Mouse (Mus musculus) heart, postnatal 36 days (tissue): ENCODE results near the gene Magt1. TPM values are rescaled to one million over a fixed set of nuclear protein-coding genes. Genes with fewer than 3 reads are reported as not detected.
A peak's percentile ranks its signal among the peaks of the same experiment; 100 is the strongest.
"Not testable (repeated sequence)": the region's sequence is repeated elsewhere in the genome, so short reads cannot be mapped to it uniquely, and the experiment has no call there.

Source experiments
- DNase-seq, 2 experiments: peaks; one replicate each; pipeline ENCODE4 v3.0.0; 2021 to 2022
- intact Hi-C: fragments of 180-260 bp; cut with DNase I; formaldehyde crosslinking; loops from one replicate; pipeline ENCODE4 v1.15.1; 2025
- total RNA-seq, 2 experiments: library from RNA; stranded (reverse); gene quantifications; 2 replicates each; pipeline ENCODE4 v1.2.3; 2021

Magt1 gene
- 10 to 100 TPM; 38.7 to 54.0 TPM for total RNA-seq

- peak; percentile 79 to 80 for DNase-seq
- intact Hi-C loops: loop anchor here (5.0 to 10.0 kb wide), 2 partner anchors 134 to 947 kb away; no protein-coding TSS in a partner anchor
Observed at GRCm38 (mm10) chrX:106011465-106012159, at the start of gene Magt1. TSS of gene Magt1 (minus strand) at chrX:106011906.

- intact Hi-C loops: no loop called here
- no peak for DNase-seq
Observed at GRCm38 (mm10) chrX:106048191-106048590, 36.5 kb upstream of the Magt1 start.

- intact Hi-C loops: loop anchor here (2.0 kb wide), 1 partner anchor 15 kb away; no protein-coding TSS in a partner anchor
- no peak for DNase-seq
Observed at GRCm38 (mm10) chrX:106045928-106046327, 34.2 kb upstream of the Magt1 start.

DNA sequence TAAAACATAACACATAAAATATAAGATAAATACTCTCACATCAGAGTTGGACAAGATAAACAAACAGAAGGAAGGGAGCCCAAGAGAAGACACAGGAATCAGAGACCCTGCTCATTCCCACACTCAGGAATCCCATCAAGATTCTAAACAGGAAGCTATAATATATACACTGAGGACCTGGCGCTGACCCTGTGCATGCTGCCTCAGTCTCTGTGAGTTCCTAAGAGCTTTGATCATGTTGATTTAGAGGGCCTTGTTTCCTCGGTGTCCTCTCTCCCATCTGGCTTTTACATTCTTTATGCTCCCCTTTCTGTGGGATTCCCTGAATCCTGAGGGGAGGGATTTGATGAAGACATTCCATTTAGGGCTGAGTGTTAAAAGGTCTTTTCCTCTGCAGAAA lies 33.7 kb upstream of the Magt1 start:
- no peak for DNase-seq
- intact Hi-C loops: no loop called here

DNA sequence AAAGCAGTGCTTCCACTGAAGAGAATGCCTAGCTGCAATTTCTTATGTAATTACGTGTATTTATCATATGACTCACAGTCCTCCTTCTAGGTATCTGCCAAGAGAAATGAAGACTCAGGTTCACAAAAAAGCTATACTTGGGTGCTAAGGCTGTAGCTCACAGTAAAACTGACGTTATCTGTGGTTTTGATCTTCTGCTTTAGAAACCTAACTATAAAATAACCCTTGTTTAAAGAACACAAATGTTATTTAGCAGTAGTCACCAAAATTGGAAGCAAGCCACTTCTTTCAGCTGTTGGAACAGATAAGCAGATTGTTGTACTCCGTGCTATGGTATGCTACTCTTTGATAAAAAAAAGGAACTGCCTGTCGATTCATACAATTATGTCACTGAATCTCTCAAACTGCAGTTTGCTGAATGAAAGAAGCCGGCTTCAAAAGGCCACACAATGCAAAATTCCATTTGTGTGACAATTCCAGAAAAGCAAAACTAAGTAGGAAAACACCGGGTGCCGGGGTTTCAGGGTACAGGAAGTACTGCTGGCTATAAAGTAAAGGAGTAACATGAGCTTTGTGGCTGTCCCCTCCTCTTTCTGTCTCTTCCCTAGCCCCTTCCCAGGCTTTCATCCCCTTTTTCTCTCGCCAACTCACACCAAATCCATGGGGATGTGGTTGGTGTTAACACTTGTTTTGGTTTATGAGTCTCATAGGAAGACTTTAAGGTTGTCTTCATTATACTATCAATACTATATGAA lies 32.3 kb upstream of the Magt1 start:
- intact Hi-C loops: no loop called here
- no peak for DNase-seq

- intact Hi-C loops: no loop called here
- DNase-seq: no peak
Observed at GRCm38 (mm10) chrX:106037185-106037752, 25.6 kb upstream of the Magt1 start.

- no peak for DNase-seq
- intact Hi-C loops: no loop called here
Observed at GRCm38 (mm10) chrX:106035727-106036126, 24.0 kb upstream of the Magt1 start.

GRCm38 (mm10) chrX:106031124-106031523 lies 19.4 kb upstream of the Magt1 start:
- DNase-seq: no peak
- intact Hi-C loops: loop anchor here (2.0 kb wide), 1 partner anchor 16 kb away; no protein-coding TSS in a partner anchor

- intact Hi-C loops: loop anchor here (2.0 kb wide), 1 partner anchor 17 kb away; no protein-coding TSS in a partner anchor
Observed at GRCm38 (mm10) chrX:106030176-106030575, 18.5 kb upstream of the Magt1 start.

DNA sequence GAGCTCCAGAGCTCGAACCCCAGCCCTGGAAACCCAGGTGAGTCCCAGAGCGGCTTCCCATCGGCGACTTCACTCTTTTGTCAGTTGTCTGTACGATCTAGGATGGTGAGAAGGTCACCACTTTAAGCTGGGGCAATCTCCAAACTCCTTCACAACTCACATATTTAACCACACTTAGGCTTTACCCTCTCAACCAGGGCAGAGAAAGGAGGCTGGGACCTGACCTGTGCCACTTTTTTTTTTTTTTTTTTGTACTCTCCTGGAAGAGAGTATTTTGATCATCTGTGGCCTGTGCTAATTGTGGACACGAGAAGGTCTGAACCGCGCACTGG lies 15.6 kb upstream of the Magt1 start:
- DNase-seq: no peak
- intact Hi-C loops: loop anchor here (2.0 to 5.0 kb wide), 3 partner anchors 50 to 160 kb away; partner anchors contain the start of gene Pgk1

More at GRCm38 (mm10) chrX:106030176-106030575, 18.5 kb upstream of the Magt1 start:
- no peak for DNase-seq

DNA sequence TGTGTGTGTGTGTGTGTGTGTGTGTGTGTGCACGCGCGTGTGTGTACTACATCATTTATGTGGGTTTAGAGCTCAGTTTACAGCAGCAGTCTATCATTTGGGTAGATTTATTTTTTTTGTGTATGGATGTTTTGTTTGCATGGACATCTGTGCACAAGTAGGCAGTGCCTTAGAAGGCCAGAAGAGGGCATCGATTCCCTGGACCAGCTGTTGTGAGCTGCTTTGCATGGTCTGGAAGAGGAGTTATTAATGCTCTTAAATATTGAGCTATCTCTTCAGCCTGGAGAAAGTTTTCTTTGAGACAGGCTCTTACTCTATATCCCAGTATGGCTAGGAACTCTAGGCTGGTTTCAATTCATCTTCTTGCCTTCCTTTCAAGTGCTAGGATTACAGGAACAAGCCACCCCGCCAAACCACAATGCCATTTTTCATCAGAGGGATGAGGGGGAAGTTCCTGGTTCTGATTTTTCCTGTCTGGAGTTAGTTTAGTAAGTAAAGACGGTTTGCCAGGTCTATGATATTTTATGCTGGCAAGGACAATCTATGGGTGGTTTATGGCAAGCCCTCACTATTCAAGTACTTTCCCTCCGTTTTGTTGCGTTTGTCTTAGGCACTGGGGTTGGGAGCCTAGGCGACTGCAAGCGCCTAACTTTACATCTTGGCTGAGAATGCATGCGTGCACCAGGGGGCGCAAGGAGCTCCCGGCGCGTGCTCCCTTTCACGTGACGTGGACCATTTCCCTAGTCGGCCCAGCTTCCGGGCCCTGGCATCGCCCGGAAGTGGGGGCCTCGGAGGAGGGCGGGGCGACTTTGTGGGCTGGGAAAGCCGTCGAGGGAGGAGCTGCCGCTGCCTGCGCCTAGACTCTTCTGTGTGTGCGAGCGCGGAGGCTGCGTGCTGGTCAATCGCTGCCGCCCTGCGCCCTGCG lies 15.0 kb upstream of the Magt1 start, which contains the start of gene Atp7a:
TSS of gene Atp7a (plus strand) at position 859 of the 925 bp plus-strand sequence.
- intact Hi-C loops: loop anchor here (1.0 to 5.0 kb wide), 5 partner anchors 51 to 161 kb away; partner anchors contain the start of gene Pgk1
- DNase-seq: peak; percentile 84 to 89

- DNase-seq: no peak
- intact Hi-C loops: loop anchor here (10.0 kb wide), 1 partner anchor 953 kb away; no protein-coding TSS in a partner anchor
Observed at GRCm38 (mm10) chrX:106017516-106017915, 5.8 kb upstream of the Magt1 start.

DNA sequence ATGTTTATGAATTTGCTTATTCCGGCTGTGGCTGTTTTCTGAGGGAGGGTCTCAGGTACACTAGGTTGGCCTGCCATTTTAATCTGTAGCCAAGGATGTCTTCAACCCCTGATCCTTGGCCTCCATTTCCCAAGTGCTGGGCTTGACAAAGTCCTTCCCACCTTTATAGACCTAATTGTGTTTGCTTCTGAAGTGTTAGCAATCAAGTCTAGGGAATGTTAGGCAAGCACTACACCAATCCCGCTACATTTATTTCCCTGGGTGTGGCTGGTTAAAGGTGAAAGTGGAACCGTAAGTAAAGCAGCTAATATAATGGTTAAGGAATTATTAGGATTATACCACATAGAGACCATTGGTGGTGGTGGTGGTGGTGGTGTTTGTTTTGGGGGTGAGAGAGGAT lies 5.4 kb upstream of the Magt1 start:
- intact Hi-C loops: loop anchor here (10.0 kb wide), 1 partner anchor 952 kb away; no protein-coding TSS in a partner anchor
- no peak for DNase-seq

- intact Hi-C loops: loop anchor here (10.0 kb wide), 1 partner anchor 951 kb away; no protein-coding TSS in a partner anchor
Observed at GRCm38 (mm10) chrX:106015571-106016322, 4.0 kb upstream of the Magt1 start, which contains the start of gene Cox7b. TSS of gene Cox7b (plus strand) at chrX:106015700.

GRCm38 (mm10) chrX:106014741-106015377 lies 3.2 kb upstream of the Magt1 start:
- intact Hi-C loops: loop anchor here (5.0 to 10.0 kb wide), 2 partner anchors 138 to 950 kb away; no protein-coding TSS in a partner anchor
- not testable (repeated sequence) for DNase-seq

More at GRCm38 (mm10) chrX:106015571-106016322, 4.0 kb upstream of the Magt1 start, which contains the start of gene Cox7b:
- peak; percentile 63 to 71 for DNase-seq

GRCm38 (mm10) chrX:106013217-106013616 lies 1.5 kb upstream of the Magt1 start:
- DNase-seq: peak; percentile 34 to 48
- intact Hi-C loops: loop anchor here (5.0 to 10.0 kb wide), 2 partner anchors 136 to 948 kb away; no protein-coding TSS in a partner anchor

DNA sequence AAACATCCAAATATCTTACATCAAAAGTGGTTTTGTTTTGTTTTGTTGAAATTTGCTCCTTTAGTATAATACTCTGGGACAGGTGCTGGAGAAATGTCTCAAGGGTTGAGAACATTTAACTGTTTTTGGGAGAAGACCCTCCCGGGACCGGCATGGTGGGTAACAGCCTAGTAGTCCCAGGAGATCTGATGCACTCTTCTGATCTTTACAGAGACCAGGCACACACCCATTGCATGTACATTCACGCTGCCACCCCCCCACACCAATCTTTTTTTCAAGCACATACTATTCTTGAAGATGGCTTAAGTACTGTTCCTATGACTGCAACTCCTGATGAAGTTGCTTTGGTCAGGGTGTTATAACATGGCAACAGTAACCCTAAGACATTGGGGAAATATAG lies 853 bp upstream of the Magt1 start:
- intact Hi-C loops: loop anchor here (5.0 to 10.0 kb wide), 2 partner anchors 135 to 948 kb away; no protein-coding TSS in a partner anchor
- DNase-seq: no peak

DNA sequence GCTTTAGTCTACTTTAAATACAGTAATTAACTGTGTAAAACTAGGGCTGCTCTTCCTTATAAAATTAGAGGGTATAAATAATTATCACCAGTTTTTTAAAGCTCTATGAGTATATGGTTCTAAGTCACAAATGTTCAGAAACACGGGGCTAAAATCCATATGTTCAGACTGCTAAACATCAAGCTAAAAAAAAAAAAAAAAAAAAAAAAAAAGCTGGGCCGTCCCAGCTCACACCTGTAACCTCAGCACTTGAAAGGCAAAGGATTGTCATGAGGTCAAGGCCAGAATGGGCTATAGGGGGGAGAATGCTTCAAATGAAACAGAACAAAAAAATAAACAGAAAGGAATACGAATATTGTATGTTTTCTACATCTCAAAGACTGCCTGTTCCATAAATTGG lies 944 bp downstream of the Magt1 start:
- DNase-seq: no peak
- intact Hi-C loops: loop anchor here (5.0 to 10.0 kb wide), 2 partner anchors 133 to 946 kb away; no protein-coding TSS in a partner anchor
